Mouse (Mus musculus) intestine, postnatal 0 days (tissue): ENCODE data around the gene Cast. TPM values are rescaled to one million over a fixed set of nuclear protein-coding genes. Genes with fewer than 3 reads are reported as not detected.

ENCODE experiments used
- ATAC-seq: fragments of 200-750 bp; cut with Nextera tagmentation; 2 replicates; pipeline ENCODE4 v1.8.0; 2017; ENCODE audit warnings: mild to moderate bottlenecking, moderate TSS enrichment, moderate library complexity
- H3K27ac ChIP-seq: fragments of 300-500 bp; sonication (generic); 2 replicates; pipeline ENCODE4 v1.5.1; 2014; ENCODE audit warnings: mild to moderate bottlenecking, low read depth, low read length, moderate library complexity
- H3K27me3 ChIP-seq: fragments of 300-500 bp; sonication (generic); replicated peaks from 2 replicates; pipeline ENCODE4 v1.6.1; 2014; ENCODE audit warnings: low read length, mixed read lengths; ENCODE audit not compliant: control insufficient read depth, insufficient read depth
- H3K36me3 ChIP-seq: fragments of 300-500 bp; sonication (generic); 2 replicates; pipeline ENCODE4 v1.6.1; 2014; ENCODE audit warnings: mild to moderate bottlenecking, moderate library complexity; ENCODE audit not compliant: control insufficient read depth, insufficient read depth
- H3K4me1 ChIP-seq: fragments of 300-500 bp; sonication (generic); replicated peaks from 2 replicates; pipeline ENCODE4 v1.6.1; 2014; ENCODE audit warnings: antibody characterized with exemption, low read length, mixed read lengths; ENCODE audit not compliant: control insufficient read depth, insufficient read depth
- H3K4me2 ChIP-seq: fragments of 300-500 bp; sonication (generic); replicated peaks from 2 replicates; pipeline ENCODE4 v1.6.1; 2014; ENCODE audit warnings: low read depth, mild to moderate bottlenecking, moderate library complexity
- H3K4me3 ChIP-seq: fragments of 300-500 bp; sonication (generic); 2 replicates; pipeline ENCODE4 v1.5.1; 2014; ENCODE audit warnings: low read depth, low read length
- H3K9ac ChIP-seq: fragments of 300-500 bp; sonication (generic); 2 replicates; pipeline ENCODE4 v1.6.1; 2014; ENCODE audit warnings: mild to moderate bottlenecking, low read depth, low read length
- H3K9me3 ChIP-seq: fragments of 300-500 bp; sonication (generic); 2 replicates; pipeline ENCODE4 v1.6.1; 2016; ENCODE audit warnings: mixed run types; ENCODE audit not compliant: control insufficient read depth
- CTCF ChIP-seq: sonication (generic); IDR thresholded peaks from 2 replicates; pipeline ENCODE4 v1.5.1; 2016; ENCODE audit warnings: low read depth, mild to moderate bottlenecking, control low read depth, antibody characterized with exemption, moderate library complexity
- WGBS: fragments of 180-500 bp; shearing (Covaris S2); extraction: QIAGEN DNeasy Blood & Tissue Kit; methylation state at CpG from one replicate; pipeline ENCODE4 v1.1.7; 2014; 5-methylcytosine and 5-hydroxymethylcytosine counted together
- polyA plus RNA-seq: library from polyadenylated mRNA; unstranded; fragments of >200 nt; fragmentation: Nextera tagmentation; extraction: Ambion mirVana; gene quantifications from 2 replicates; pipeline ENCODE4 v1.2.1, GENCODE M21; 2015

Cast gene
- polyA plus RNA-seq, 1 experiment from 2014 or later: 26.2 TPM

DNA sequence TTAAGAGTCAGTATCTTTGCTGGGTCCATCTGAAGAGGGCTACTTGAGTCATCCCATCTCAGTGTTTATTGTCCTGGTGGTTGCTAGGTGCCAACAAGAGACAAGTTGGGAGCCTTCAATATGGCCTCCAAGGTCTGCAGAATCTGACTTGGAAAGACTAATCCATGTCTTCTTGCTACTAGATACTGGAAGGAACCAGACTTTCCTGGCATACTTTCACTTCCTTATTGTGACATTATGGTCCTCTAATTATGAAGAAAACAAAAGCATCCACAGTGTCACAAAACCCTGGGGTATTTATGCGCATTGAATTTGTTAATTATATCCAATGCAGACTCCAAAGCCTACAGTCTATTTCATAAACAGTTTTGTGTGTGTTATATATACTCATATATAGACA, 7.1 kb upstream of the Cast start:
- Histone ChIP-seq H3K4me3 (no peak overlapping the region), H3K27me3 (no peaks in the 10 kb centered on the region), H3K9me3 (no peaks in the 10 kb centered on the region), H3K9ac (no peak overlapping the region), H3K27ac (no peak overlapping the region), H3K4me1 (no peaks in the 10 kb centered on the region), H3K36me3 (no peaks in the 10 kb centered on the region), H3K4me2 (no peak overlapping the region)
- WGBS: 98% methylated on average over 1 of the region's 1 CpGs
- TF ChIP-seq CTCF: no peak
- ATAC-seq: no peak

DNA sequence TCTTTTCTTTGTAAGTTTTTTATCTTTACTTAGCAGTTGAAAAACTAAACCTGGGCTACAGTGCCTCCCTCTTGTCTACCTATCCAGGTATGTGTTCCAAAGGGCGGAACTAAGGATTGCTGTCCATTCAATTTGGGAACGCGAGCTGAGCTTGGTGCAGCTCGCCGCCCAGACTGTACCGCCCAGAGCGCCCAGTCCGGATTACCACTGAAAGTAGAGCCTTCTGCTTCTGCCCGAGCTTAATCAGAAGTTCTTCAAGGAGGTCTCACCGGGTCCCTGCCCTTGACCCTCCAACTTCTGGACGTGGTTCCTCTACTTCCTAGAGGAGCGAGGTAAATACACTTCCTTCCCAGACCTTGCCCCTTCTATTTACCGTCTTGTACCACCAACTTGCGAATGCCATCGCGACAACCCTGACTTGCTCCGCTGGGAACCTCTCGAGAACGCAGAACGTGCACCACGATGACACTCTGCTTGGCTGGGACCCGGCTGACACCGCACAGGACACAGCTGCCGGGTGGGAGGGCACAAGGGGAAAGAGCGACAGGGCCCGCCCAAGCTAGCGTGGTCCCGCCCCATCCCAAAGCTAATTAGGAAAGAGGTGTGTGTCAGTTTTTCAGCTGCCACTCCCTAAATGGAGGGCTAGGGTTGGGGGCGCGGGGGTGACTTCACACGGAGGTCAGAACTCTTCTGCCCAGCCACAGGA, 1.0 kb downstream of the Cast start:
- Histone ChIP-seq H3K4me2 (peak overlapping the region; percentile 94), H3K27ac (peak overlapping the region; percentile 79), H3K36me3 (no peaks in the 10 kb centered on the region), H3K9me3 (no peaks in the 10 kb centered on the region), H3K9ac (peak overlapping the region; percentile 78), H3K4me3 (peak overlapping the region; percentile 78), H3K4me1 (peaks cover 8% of the 10 kb centered on the region; the same call in 1 of the 2 replicates), H3K27me3 (no peaks in the 10 kb centered on the region)
- no peak for TF ChIP-seq CTCF
- WGBS: under 1% methylated on average over 31 of the region's 31 CpGs
- ATAC-seq: peak; percentile 93

DNA sequence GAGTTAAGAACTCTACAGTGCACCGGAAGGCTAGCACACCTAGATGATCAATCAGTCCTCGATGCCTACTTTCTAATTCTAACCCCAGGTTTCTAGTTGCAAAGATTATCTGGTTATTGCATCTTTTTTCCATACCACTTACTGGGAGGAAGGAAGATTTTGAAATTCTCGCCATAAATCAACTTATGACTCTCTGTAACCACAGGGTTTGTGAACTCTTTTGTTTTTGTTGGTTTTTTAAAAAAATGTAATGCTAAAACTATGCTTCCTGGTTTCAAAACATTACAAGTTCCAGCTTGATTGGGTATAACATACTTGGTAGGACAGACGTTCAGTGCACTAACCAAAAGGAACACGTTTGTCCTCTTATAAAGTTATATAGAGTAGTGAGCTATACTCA, 1.7 kb downstream of the Cast start:
- H3K9ac ChIP-seq: no peak overlapping the region
- peaks cover 8% of the 10 kb centered on the region; the same call in 1 of the 2 replicates for H3K4me1 ChIP-seq
- peak overlapping the region; percentile 78; the same call in 1 of the 2 replicates for H3K4me3 ChIP-seq
- 56% methylated on average over 5 of the region's 5 CpGs for WGBS
- H3K27ac ChIP-seq: no peak overlapping the region
- no peak for ATAC-seq
- H3K36me3 ChIP-seq: no peaks in the 10 kb centered on the region
- H3K4me2 ChIP-seq: peak overlapping the region; percentile 94
- no peak for TF ChIP-seq CTCF
- H3K27me3 ChIP-seq: no peaks in the 10 kb centered on the region
- H3K9me3 ChIP-seq: no peaks in the 10 kb centered on the region

DNA sequence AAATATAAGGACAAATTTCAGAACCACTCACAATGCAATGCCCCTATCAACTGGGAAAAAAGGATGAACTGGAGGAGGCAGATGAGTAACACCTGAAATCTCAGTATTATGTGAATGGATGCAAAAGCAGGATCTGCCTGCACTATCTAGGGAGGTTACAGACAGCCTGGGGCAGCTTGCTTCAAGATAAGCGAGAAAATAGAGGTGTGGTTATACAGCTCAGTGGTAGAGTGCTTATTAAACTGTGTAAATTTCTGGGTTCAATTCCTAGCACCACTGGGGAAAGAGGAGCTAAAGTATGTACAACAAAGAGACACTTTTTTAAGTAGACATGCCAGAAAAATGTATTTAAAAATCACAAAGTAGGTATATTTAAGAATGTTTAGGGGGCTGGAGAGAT, 14.2 kb downstream of the Cast start:
- Histone ChIP-seq H3K4me1 (no peaks in the 10 kb centered on the region), H3K9me3 (no peaks in the 10 kb centered on the region), H3K4me2 (no peak overlapping the region), H3K4me3 (no peak overlapping the region), H3K36me3 (peaks cover 5% of the 10 kb centered on the region), H3K9ac (no peak overlapping the region), H3K27ac (no peak overlapping the region), H3K27me3 (no peaks in the 10 kb centered on the region)
- WGBS: 47% methylated on average over 1 of the region's 1 CpGs
- ATAC-seq: no peak
- TF ChIP-seq CTCF: no peak

DNA sequence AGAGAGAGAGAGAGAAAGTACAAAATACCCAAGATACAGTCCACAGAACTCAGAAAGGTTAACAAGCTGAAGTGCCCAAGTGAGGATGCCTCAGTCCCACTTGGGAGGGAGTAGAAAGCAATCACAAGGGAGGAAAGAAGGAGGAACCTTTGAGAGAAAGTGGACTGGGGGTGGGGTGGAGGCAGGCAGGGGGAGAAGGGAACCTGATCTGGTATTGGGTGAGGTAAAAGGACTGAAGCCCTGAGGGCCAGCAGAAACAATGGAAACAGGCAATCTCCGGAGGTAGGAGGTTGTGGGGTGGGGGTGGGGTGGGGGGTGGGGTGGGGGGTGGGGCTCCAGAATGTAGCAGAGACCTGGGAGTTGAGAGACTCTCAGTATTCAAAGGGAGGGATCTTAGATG, 20.9 kb downstream of the Cast start:
- Histone ChIP-seq H3K27ac (no peak overlapping the region), H3K27me3 (no peaks in the 10 kb centered on the region), H3K4me2 (no peak overlapping the region), H3K4me1 (no peaks in the 10 kb centered on the region), H3K9ac (no peak overlapping the region), H3K36me3 (no peaks in the 10 kb centered on the region), H3K4me3 (no peak overlapping the region), H3K9me3 (no peaks in the 10 kb centered on the region)
- ATAC-seq: no peak
- 0% methylated on average over 1 of the region's 1 CpGs for WGBS
- no peak for TF ChIP-seq CTCF

DNA sequence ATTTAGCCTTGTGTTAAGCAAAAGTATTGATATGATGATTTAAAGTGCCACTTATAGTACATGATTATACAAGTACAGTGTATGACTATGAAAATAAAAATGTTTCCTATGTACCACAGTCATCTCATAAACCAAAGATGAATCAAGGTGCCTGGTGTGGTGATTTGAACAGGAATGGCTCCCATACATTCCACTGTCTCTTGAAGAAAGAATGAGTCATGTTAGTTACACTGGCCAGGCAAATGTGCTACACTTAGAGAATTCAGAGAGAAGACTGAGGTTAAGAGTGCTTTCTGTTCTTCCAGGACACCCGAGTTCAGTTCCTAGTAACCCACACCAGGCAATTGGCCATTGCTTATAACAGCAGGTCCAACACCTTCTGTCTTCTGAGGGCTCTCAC, 36.5 kb downstream of the Cast start:
- no peak for TF ChIP-seq CTCF
- H3K36me3 ChIP-seq: no peaks in the 10 kb centered on the region
- no peaks in the 10 kb centered on the region for H3K4me1 ChIP-seq
- no peaks in the 10 kb centered on the region for H3K9me3 ChIP-seq
- no peak overlapping the region for H3K9ac ChIP-seq
- no peaks in the 10 kb centered on the region for H3K27me3 ChIP-seq
- H3K27ac ChIP-seq: no peak overlapping the region
- WGBS: 65% methylated on average over 1 of the region's 1 CpGs
- ATAC-seq: no peak
- no peak overlapping the region for H3K4me2 ChIP-seq
- H3K4me3 ChIP-seq: no peak overlapping the region

DNA sequence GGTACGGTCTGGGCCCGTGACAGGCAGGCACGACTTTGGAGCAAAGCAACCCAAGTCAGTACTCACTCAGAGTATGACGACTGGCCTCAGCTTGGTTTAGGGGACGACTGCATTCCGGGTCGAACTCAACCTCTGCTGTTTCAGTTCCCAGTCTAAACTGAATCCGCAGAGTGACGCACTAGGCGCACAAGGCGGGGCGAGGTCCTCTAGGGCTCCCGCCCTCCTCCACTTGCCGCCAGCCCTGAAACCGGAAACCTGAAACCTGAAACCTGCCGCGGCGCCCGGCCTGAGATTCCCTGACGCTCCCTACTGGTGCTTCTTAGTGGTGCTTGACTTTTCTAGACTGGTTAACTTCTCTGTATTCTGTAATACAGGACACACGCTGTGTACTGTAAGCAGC, 38.1 kb downstream of the Cast start:
- peak overlapping the region; percentile 64 for H3K4me2 ChIP-seq
- H3K4me1 ChIP-seq: no peaks in the 10 kb centered on the region
- TF ChIP-seq CTCF: peak; percentile 79
- H3K27ac ChIP-seq: peak overlapping the region; percentile 78
- peak overlapping the region; percentile 48 for H3K4me3 ChIP-seq
- no peaks in the 10 kb centered on the region for H3K36me3 ChIP-seq
- ATAC-seq: peak; percentile 99
- peak overlapping the region; percentile 67 for H3K9ac ChIP-seq
- H3K27me3 ChIP-seq: no peaks in the 10 kb centered on the region
- WGBS: 1% methylated on average over 21 of the region's 21 CpGs
- no peaks in the 10 kb centered on the region for H3K9me3 ChIP-seq
